Mouse (Mus musculus) urinary bladder, adult 2 months (tissue): Measurements from ENCODE around the gene Dgki. TPM values are rescaled to one million over a fixed set of nuclear protein-coding genes. Genes with fewer than 3 reads are reported as not detected.

Experiments
- DNase-seq: peaks from one replicate; pipeline ENCODE4 v3.0.0; 2022; ENCODE audit warnings: low spot score
- polyA plus RNA-seq: library from polyadenylated mRNA; depleted of rRNA; stranded (reverse); fragments of >200 nt; gene quantifications from 2 replicates; pipeline ENCODE4 v1.2.3, GENCODE M21; 2012

The Dgki gene
- polyA plus RNA-seq, 1 experiment: 1.5 TPM

DNA sequence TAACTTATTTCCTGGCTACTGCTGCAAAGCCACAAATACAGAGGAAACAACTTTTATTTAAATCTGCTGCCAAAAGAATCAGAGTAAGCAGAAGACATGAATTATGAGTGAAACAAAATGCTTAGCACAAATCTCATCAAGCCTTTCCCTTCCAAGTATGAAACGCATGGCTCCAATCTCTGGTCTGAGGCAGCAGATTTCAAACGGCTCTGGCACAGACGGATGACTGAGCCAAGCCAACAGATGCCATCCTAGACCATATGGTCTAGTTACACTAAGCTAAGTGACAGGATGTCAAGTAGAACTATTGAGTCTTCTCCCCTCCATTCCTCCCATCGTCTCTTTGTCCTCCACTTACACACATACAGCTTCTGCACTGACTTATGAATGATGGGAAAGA lies 373.5 kb downstream of the Dgki start:
- no peak for DNase-seq

DNA sequence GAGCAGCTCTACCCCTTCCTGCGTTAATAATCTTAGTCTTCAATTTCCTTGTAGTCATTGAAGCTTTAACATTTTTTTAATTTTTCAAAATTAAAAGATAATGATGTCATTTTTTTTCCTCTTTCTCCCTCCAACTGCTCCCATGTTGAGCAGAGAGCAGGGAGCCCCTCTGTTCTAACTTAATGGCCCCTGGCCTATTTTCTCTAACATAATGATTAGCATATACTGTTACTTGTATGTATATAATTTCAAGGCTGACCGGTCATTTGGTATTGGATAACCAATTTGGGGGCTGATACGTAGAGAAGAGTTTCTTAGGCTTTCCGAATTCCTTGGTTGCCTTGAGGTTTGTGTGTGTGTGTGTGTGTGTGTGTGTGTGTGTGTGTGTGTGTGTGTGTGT lies 378.0 kb downstream of the Dgki start:
- DNase-seq: no peak

DNA sequence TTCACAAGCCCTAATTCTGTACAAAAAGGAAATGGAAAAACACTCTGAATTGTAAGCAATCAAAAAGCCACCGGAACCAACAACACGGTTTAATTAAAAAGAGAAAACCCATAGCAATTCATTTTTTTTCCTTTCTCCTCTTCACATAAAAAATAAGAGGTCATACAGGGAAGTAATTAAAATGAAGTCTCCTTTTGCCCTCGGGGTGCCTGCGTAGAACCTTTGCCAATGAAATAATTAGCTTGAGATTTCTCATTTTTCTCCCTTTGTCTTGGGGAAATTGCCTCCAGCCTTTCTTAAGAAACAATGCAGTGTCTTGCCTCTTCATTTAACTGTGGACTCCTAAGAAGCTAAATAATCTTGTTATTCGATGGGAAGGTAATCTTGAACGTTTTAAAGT lies 388.4 kb downstream of the Dgki start:
- DNase-seq: no peak

DNA sequence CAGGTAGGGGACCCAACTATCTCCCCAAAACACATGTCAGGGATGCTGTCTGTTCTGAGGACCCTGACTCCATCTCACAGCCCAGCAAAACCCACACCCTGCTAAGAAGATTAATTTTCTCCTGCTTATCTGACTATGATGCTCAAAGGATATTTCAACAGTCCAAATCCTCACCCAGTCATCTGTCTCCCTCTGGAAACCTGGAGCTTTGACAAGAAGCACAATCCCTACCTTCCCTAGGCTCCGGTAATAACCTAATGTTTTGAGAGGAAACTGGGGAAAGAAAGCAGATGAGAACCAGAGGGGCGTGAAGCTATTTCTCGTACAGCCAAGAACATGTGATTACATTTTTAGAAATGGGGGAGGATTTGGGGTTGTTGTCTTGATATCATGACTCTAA lies 392.8 kb downstream of the Dgki start:
- DNase-seq: no peak

GRCm38 (mm10) chr6:36905965-36906364 lies 394.0 kb downstream of the Dgki start:
- DNase-seq: no peak

DNA sequence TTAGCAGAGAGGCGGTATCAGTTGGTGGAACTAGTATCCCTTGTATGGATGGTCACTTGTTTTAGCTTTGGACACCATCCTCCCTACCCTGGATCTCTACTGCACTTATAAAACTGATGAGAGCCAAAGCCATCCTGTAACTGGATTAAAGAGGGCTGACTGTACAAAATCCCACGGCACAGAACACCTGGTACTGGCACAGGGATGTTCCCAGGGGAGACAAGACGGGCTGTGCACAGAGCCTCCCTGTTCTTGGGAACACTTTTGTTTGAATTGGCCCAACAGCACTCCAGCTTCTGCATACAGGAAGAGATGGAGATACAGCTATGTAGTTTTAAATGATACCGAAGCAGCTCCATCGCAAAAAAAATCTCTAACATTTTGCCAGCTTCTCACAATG lies 395.1 kb downstream of the Dgki start:
- DNase-seq: no peak

DNA sequence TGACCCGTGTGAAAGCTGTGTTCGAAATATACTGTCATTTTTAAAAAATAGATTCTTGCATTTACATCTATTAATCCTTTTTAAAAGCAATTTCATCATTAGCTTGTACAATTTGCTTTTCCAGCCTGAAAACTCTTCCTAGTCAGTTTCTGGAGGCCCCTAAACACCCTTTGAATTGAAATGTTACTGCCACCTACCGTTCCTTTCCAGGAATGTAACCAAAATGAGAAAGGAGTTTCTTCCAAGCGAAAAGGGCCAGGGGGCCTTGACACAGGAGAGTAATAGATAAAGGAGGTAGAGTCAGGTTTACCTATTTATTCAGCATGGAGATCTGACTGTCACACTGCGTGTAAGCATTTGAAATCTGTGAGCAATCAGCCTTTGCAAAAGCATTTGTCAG lies 396.2 kb downstream of the Dgki start:
- no peak for DNase-seq

GRCm38 (mm10) chr6:36903159-36903794 lies 396.7 kb downstream of the Dgki start:
- DNase-seq: no peak

DNA sequence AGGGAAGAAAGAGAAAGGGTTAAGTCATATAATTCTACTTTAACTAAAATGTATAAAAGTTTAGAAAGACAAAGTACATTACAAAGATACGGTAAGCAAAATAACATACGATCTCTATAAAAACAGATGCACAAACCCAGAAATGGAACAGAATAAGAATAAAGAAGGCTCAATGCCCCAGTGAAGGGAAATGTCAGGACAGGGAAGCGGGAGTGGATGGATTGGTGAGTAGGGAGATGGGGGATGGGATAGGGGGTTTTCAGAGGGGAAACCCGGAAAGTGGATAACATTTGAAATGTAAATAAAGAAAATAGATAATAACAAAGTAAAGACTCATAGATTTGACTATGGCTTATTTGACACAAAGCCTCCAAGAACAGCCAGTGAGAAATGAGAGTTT lies 400.1 kb downstream of the Dgki start:
- no peak for DNase-seq

GRCm38 (mm10) chr6:36898412-36898811 lies 401.6 kb downstream of the Dgki start:
- no peak for DNase-seq

GRCm38 (mm10) chr6:36897616-36898149 lies 402.3 kb downstream of the Dgki start:
- DNase-seq: no peak

- no peak for DNase-seq
Measured at GRCm38 (mm10) chr6:36896656-36897055, 403.3 kb downstream of the Dgki start.

DNA sequence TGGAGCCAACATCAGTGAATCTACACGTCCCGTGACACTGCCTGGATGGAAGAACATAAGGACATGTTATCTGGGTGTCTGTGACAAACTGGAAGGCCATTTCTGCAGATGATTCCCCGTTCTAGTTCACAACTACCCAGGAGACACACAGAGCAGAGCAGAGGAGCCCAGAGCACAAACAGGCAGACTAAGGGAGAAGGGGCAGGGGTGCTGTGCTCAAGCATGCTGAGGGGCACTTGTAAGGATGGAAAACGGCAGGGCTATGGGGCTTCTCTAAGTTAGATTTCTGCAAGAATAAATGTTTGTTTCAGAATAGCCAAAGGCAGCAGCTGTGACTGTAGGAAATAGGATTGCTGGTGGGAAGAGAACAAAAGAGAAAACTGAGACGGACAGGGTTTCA lies 408.2 kb downstream of the Dgki start:
- no peak for DNase-seq

DNA sequence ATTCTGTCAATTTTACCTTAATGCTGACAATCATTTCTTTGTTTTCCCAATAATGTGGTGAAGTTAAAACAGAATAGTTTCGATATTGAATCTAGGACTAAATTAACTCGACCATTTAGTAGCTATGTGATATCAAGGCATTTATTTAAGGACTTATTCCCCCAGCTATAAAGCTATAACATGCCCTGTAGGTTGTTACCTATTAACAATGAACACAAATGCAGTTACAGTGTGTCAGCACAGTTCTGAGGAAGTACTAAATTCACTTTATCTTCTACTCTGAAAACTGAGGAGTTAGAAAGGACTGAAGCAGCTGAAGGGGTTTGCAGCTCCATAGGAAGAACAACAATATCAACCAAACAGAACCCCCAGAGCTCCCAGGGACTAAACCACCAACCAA lies 409.2 kb downstream of the Dgki start:
- DNase-seq: no peak

- no peak for DNase-seq
Measured at GRCm38 (mm10) chr6:36890296-36890695, 409.7 kb downstream of the Dgki start.

GRCm38 (mm10) chr6:36881309-36881708 lies 418.7 kb downstream of the Dgki start:
- DNase-seq: no peak

- no peak for DNase-seq
Measured at GRCm38 (mm10) chr6:36880643-36881263, 419.2 kb downstream of the Dgki start.

GRCm38 (mm10) chr6:36877399-36877798 lies 422.6 kb downstream of the Dgki start:
- DNase-seq: no peak

DNA sequence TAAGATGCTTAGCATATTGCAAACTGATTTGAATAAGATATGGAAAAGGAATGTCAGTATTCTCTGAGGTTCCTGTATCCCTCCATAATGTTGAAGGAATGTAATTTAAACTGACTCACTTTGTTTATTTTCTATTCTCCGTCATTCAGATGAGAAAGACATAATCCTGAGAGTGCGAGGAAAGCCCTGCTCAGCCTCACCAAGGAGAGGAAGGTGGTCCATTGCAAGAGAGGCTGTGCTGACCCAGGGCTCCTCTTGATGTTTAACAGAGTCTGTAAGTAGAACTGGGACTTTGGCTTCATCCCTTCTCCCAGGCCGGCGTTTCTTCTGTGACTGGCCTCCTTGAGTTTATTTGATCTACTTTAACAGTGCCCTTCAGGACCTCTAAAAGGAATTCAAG lies 423.6 kb downstream of the Dgki start:
- no peak for DNase-seq

- no peak for DNase-seq
Measured at GRCm38 (mm10) chr6:36875926-36876325, 424.1 kb downstream of the Dgki start.

- no peak for DNase-seq
Measured at GRCm38 (mm10) chr6:36872876-36873275, 427.1 kb downstream of the Dgki start.

GRCm38 (mm10) chr6:36868217-36868616 lies 431.8 kb downstream of the Dgki start:
- no peak for DNase-seq

- DNase-seq: no peak
Measured at GRCm38 (mm10) chr6:36858258-36859041, 441.5 kb downstream of the Dgki start.
